Mouse (Mus musculus): ENCODE measurements around the gene Pou2f2. TPM values are rescaled to one million over a fixed set of nuclear protein-coding genes. Genes with fewer than 3 reads are reported as not detected.
A peak's percentile ranks its signal among the peaks of the same experiment; 100 is the strongest.

Gene Pou2f2
- total and polyA plus RNA-seq, 3 experiments: 8.9 to 102 (median 46.1) TPM

- H3K79me2 ChIP-seq (replicated peaks; ENCODE audit: control insufficient read depth, extremely low read depth, insufficient read depth, poor library complexity, severe bottlenecking): no peaks in the 10 kb centered on the region
- dilution Hi-C loops (cut with MboI; ENCODE audit: extremely low pct_ligation_motif_present, extremely low pct_unique_long_range_greater_than_20kb, low sequenced_read_pairs): no loop called here
- peaks cover 5% of the 10 kb centered on the region for H3K9me3 ChIP-seq (replicated peaks; ENCODE audit: low read length)
- no peak overlapping the region for H3K27ac ChIP-seq (ENCODE audit: insufficient read depth, low read depth)
- no peak for DNase-seq (ENCODE audit: extremely low read depth)
- no peak overlapping the region for H3K4me2 ChIP-seq (ENCODE audit: insufficient read depth, low read depth, poor library complexity, severe bottlenecking)
- no peaks in the 10 kb centered on the region for H3K4me1 ChIP-seq (ENCODE audit: control insufficient read depth in 1 of 2, insufficient read depth in 2 of 2)
- in situ Hi-C loops (cut with MboI; ENCODE audit: low pct_ligation_motif_present, low pct_unique_long_range_greater_than_20kb, low sequenced_read_pairs): no loop called here
- no peak overlapping the region for H3K4me3 ChIP-seq (replicated peaks in 1 of 3; ENCODE audit: low read depth in 2 of 3, low read length in 2 of 3, poor library complexity in 1 of 3)
- peaks cover 41% of the 10 kb centered on the region for H3K27me3 ChIP-seq (replicated peaks)
- TF ChIP-seq JUND (conservative IDR thresholded peaks at IDR 0.05; ENCODE audit: low read depth, low read length) (no peak), MAZ (IDR thresholded peaks at IDR 0.05; ENCODE audit: low read depth, low read length) (no peak), MAFK (IDR thresholded peaks at IDR 0.05; ENCODE audit: insufficient replicate concordance, low read length) (no peak), PAX5 (IDR thresholded peaks at IDR 0.05; ENCODE audit: low read length) (no peak), TCF12 (IDR thresholded peaks at IDR 0.05; ENCODE audit: low read depth, low read length) (no peak), ELF1 (IDR thresholded peaks at IDR 0.05; ENCODE audit: low read depth, low read length) (no peak), ZKSCAN1 (IDR thresholded peaks at IDR 0.05; ENCODE audit: borderline replicate concordance, low read depth, low read length) (no peak), ZMIZ1 (IDR thresholded peaks at IDR 0.05; ENCODE audit: low read depth, low read length) (no peak), SIN3A (IDR thresholded peaks at IDR 0.05; ENCODE audit: low read length) (no peak), CTCF (conservative IDR thresholded peaks at IDR 0.05 in 1 of 2, IDR thresholded peaks at IDR 0.05 in 1 of 2; ENCODE audit: low read depth in 2 of 2, low read length in 2 of 2) (no peak)
- H3K9ac ChIP-seq (ENCODE audit: insufficient read depth, low read depth): no peak overlapping the region
- H3K36me3 ChIP-seq (replicated peaks in 1 of 2; ENCODE audit: control insufficient read depth in 1 of 2, insufficient read depth in 1 of 2, low read length in 1 of 2): no peaks in the 10 kb centered on the region
Measured at GRCm38 (mm10) chr7:25145896-25146295, 33.6 kb downstream of the Pou2f2 start.

- H3K4me2 ChIP-seq (ENCODE audit: insufficient read depth, low read depth, poor library complexity, severe bottlenecking): no peak overlapping the region
- no peak overlapping the region for H3K9ac ChIP-seq (ENCODE audit: insufficient read depth, low read depth)
- H3K27me3 ChIP-seq (replicated peaks): peaks cover 35% of the 10 kb centered on the region
- dilution Hi-C loops (cut with MboI; ENCODE audit: extremely low pct_ligation_motif_present, extremely low pct_unique_long_range_greater_than_20kb, low sequenced_read_pairs): no loop called here
- no peaks in the 10 kb centered on the region for H3K4me1 ChIP-seq (ENCODE audit: control insufficient read depth in 1 of 2, insufficient read depth in 2 of 2)
- H3K79me2 ChIP-seq (replicated peaks; ENCODE audit: control insufficient read depth, extremely low read depth, insufficient read depth, poor library complexity, severe bottlenecking): no peaks in the 10 kb centered on the region
- in situ Hi-C loops (cut with MboI; ENCODE audit: low pct_ligation_motif_present, low pct_unique_long_range_greater_than_20kb, low sequenced_read_pairs): no loop called here
- peaks cover 5% of the 10 kb centered on the region for H3K9me3 ChIP-seq (replicated peaks; ENCODE audit: low read length)
- H3K4me3 ChIP-seq (replicated peaks in 1 of 3; ENCODE audit: low read depth in 2 of 3, low read length in 2 of 3, poor library complexity in 1 of 3): no peak overlapping the region
- no peaks in the 10 kb centered on the region for H3K36me3 ChIP-seq (replicated peaks in 1 of 2; ENCODE audit: control insufficient read depth in 1 of 2, insufficient read depth in 1 of 2, low read length in 1 of 2)
- no peak for DNase-seq (ENCODE audit: extremely low read depth)
- no peak overlapping the region for H3K27ac ChIP-seq (ENCODE audit: insufficient read depth, low read depth)
- TF ChIP-seq RCOR1 (conservative IDR thresholded peaks at IDR 0.05; ENCODE audit: low read depth, low read length) (no peak), ZKSCAN1 (IDR thresholded peaks at IDR 0.05; ENCODE audit: borderline replicate concordance, low read depth, low read length) (no peak), BHLHE40 (IDR thresholded peaks at IDR 0.05; ENCODE audit: low read depth, low read length) (no peak), CTCF (conservative IDR thresholded peaks at IDR 0.05 in 1 of 2, IDR thresholded peaks at IDR 0.05 in 1 of 2; ENCODE audit: low read depth in 2 of 2, low read length in 2 of 2) (peak in 1 of 2 experiments; percentile 9; a peak in 1 of 4 replicates)
Measured at GRCm38 (mm10) chr7:25141761-25142160, 37.8 kb downstream of the Pou2f2 start.

- in situ Hi-C loops (cut with MboI; ENCODE audit: low pct_ligation_motif_present, low pct_unique_long_range_greater_than_20kb, low sequenced_read_pairs): no loop called here
Measured at GRCm38 (mm10) chr7:25137553-25137952, 42.0 kb downstream of the Pou2f2 start.

More at GRCm38 (mm10) chr7:25137553-25137952, 42.0 kb downstream of the Pou2f2 start:
- Histone ChIP-seq H3K27me3 (replicated peaks) (peaks cover 32% of the 10 kb centered on the region), H3K9ac (ENCODE audit: insufficient read depth, low read depth) (no peak overlapping the region), H3K4me2 (ENCODE audit: insufficient read depth, low read depth, poor library complexity, severe bottlenecking) (no peak overlapping the region), H3K79me2 (replicated peaks; ENCODE audit: control insufficient read depth, extremely low read depth, insufficient read depth, poor library complexity, severe bottlenecking) (no peaks in the 10 kb centered on the region), H3K4me1 (ENCODE audit: control insufficient read depth in 1 of 2, insufficient read depth in 2 of 2) (peaks cover 6 to 11% of the 10 kb centered on the region in 2 experiments; a peak in 3 of 4 replicates), H3K4me3 (replicated peaks in 1 of 3; ENCODE audit: low read depth in 2 of 3, low read length in 2 of 3, poor library complexity in 1 of 3) (no peak overlapping the region), H3K36me3 (replicated peaks in 1 of 2; ENCODE audit: control insufficient read depth in 1 of 2, insufficient read depth in 1 of 2, low read length in 1 of 2) (no peaks in the 10 kb centered on the region), H3K9me3 (replicated peaks; ENCODE audit: low read length) (peaks cover 20% of the 10 kb centered on the region), H3K27ac (ENCODE audit: insufficient read depth, low read depth) (no peak overlapping the region)
- dilution Hi-C loops (cut with MboI; ENCODE audit: extremely low pct_ligation_motif_present, extremely low pct_unique_long_range_greater_than_20kb, low sequenced_read_pairs): no loop called here
- no peak for DNase-seq (ENCODE audit: extremely low read depth)
- TF ChIP-seq CHD2 (IDR thresholded peaks at IDR 0.05; ENCODE audit: low read length) (no peak), NRF1 (IDR thresholded peaks at IDR 0.05; ENCODE audit: low read depth, low read length) (no peak)
